ENCODE assay signal across 24 mouse cellular contexts in the genomic region with DNA sequence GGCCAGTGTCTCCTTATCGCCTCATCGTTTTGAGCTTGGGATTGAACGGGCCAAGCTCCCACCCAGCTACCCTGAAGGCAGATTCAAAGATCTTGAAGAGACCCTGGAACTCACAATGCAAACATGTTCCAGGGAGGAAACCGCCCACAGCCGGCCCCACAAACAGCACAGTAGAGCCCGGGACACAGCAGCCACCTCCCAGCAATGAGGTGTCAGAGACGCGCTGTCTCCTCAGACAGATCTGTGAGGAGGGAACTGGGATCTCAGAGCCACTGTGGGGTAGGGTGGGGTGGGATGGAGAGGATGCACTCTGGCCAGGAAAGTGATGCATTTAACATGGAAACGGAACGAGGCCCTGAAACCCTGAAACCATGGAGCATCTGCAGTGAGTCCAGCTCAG.
A peak's percentile ranks its signal among the peaks of the same experiment; 100 is the strongest.
DNase-seq lines count a peak whose midpoint lies in the region; ATAC-seq and TF ChIP-seq lines count a peak whose summit lies in the region.
"Had no signal": no experiment of that assay in that cellular context is flagged by ENCODE, and none has a peak within 500 bp of the region (broad histone marks: within the 10 kb centered on the region; RNA-seq: fewer than 3 reads in every experiment).

No protein-coding gene starts in this region.

- intact Hi-C loops in heart, postnatal 14 days (cut with DNase I) = no loop called here

- no peaks in the 10 kb centered on the region for H3K9me3 ChIP-seq in heart, embryonic 10.5 days
- no peaks in the 10 kb centered on the region for H3K9me3 ChIP-seq in lung, embryonic 16.5 days (ENCODE audit: control insufficient read depth, low read length)
- H3K9me3 ChIP-seq in limb, embryonic 12.5 days = no peaks in the 10 kb centered on the region
- H3K9me3 ChIP-seq: embryonic facial prominence, embryonic 15.5 days; forebrain, embryonic 12.5 days; liver, embryonic 15.5 days; neural tube, embryonic 13.5 days had no signal

- peak overlapping the region; percentile 68 for H3K27ac ChIP-seq in heart, embryonic 10.5 days
- H3K27ac ChIP-seq in lung, embryonic 16.5 days (ENCODE audit: low read length) = no peak overlapping the region
- peak overlapping the region; percentile 60; the same call in 1 of the 2 replicates for H3K27ac ChIP-seq in limb, embryonic 12.5 days
- H3K27ac ChIP-seq: forebrain, embryonic 12.5 days; hindbrain, postnatal 0 days; kidney, postnatal 0 days; layer of hippocampus, adult 2 months; liver, embryonic 15.5 days; neural tube, embryonic 13.5 days had no signal

- no peak for DNase-seq in heart, embryonic 10.5 days (ENCODE audit: low spot score)
- no peak for DNase-seq in heart, postnatal 14 days
- no peak for DNase-seq in lung, adult 2 months
- DNase-seq in lung, postnatal 36 days = peak; percentile 27
- DNase-seq in frontal cortex, postnatal 25 days (ENCODE audit: low spot score in 2 of 2) = no peak
- DNase-seq: adrenal gland, postnatal 10 days; cerebellum, adult 9-11 months; heart, postnatal 4 days; kidney, adult 11 months; midbrain, embryonic 14.5 days; thymus, postnatal 14 days had no signal

- WGBS in heart, embryonic 10.5 days = 61% methylated on average over 10 of the region's 10 CpGs
- WGBS in lung, embryonic 16.5 days = 23% methylated on average over 10 of the region's 10 CpGs
- 40% methylated on average over 10 of the region's 10 CpGs for WGBS in lung, adult 2 months
- 73% methylated on average over 10 of the region's 10 CpGs for WGBS in limb, embryonic 12.5 days

- TF ChIP-seq POLR2A in lung, adult 2 months (IDR thresholded peaks at IDR 0.05; ENCODE audit: borderline replicate concordance, extremely low read depth, low read depth, low read length) = no peak

- no peak overlapping the region for H3K4me2 ChIP-seq in lung, embryonic 16.5 days (ENCODE audit: low read depth, low read length)
- H3K4me2 ChIP-seq in limb, embryonic 12.5 days = no peak overlapping the region
- H3K4me2 ChIP-seq: embryonic facial prominence, embryonic 15.5 days; forebrain, embryonic 12.5 days; liver, embryonic 15.5 days; neural tube, embryonic 13.5 days had no signal

- no peaks in the 10 kb centered on the region for H3K36me3 ChIP-seq in heart, embryonic 10.5 days
- no peaks in the 10 kb centered on the region for H3K36me3 ChIP-seq in lung, embryonic 16.5 days (ENCODE audit: control insufficient read depth, insufficient read depth, low read length)
- no peaks in the 10 kb centered on the region for H3K36me3 ChIP-seq in limb, embryonic 12.5 days
- H3K36me3 ChIP-seq: embryonic facial prominence, embryonic 15.5 days; forebrain, embryonic 12.5 days; liver, embryonic 15.5 days; neural tube, embryonic 13.5 days had no signal

- ATAC-seq in lung, embryonic 16.5 days (ENCODE audit: low read depth) = peak; percentile 87
- ATAC-seq in limb, embryonic 12.5 days (ENCODE audit: insufficient number of reproducible peaks, insufficient read depth, low FRiP score, low TSS enrichment, low read depth) = no peak
- ATAC-seq in inflammation-experienced regulatory T-cells, adult 6 months = no peak
- ATAC-seq: activated CD4-positive, CD25-positive, alpha-beta regulatory T cell, adult 4 months; Patski had no signal

- H3K9ac ChIP-seq in lung, embryonic 16.5 days (ENCODE audit: low read length) = no peak overlapping the region
- no peak overlapping the region for H3K9ac ChIP-seq in limb, embryonic 12.5 days (replicated peaks)
- H3K9ac ChIP-seq: embryonic facial prominence, embryonic 15.5 days; forebrain, embryonic 12.5 days; liver, embryonic 15.5 days; neural tube, embryonic 13.5 days had no signal

- peak overlapping the region; percentile 2; the same call in 1 of the 2 replicates for H3K4me3 ChIP-seq in heart, embryonic 10.5 days
- H3K4me3 ChIP-seq in lung, embryonic 16.5 days (ENCODE audit: low read length) = no peak overlapping the region
- H3K4me3 ChIP-seq in lung, adult 2 months (replicated peaks; ENCODE audit: extremely low read depth, low read depth, low read length) = no peak overlapping the region
- H3K4me3 ChIP-seq in limb, embryonic 12.5 days (replicated peaks) = no peak overlapping the region
- H3K4me3 ChIP-seq: embryonic facial prominence, embryonic 15.5 days; forebrain, embryonic 12.5 days; layer of hippocampus, adult 2 months; liver, embryonic 15.5 days; megakaryocyte, embryonic 14.5 days; neural tube, embryonic 13.5 days had no signal

- H3K4me1 ChIP-seq in heart, embryonic 10.5 days = peaks cover 47% of the 10 kb centered on the region
- H3K4me1 ChIP-seq in lung, embryonic 16.5 days (replicated peaks; ENCODE audit: control insufficient read depth, insufficient read depth, low read length) = peaks cover 4% of the 10 kb centered on the region; the same call in 1 of the 2 replicates
- no peaks in the 10 kb centered on the region for H3K4me1 ChIP-seq in lung, adult 2 months (ENCODE audit: control insufficient read depth, insufficient read depth, low read length)
- H3K4me1 ChIP-seq in limb, embryonic 12.5 days (replicated peaks) = peaks cover 13% of the 10 kb centered on the region
- H3K4me1 ChIP-seq: liver, embryonic 15.5 days; neural tube, embryonic 13.5 days had no signal

- TF ChIP-seq CTCF in lung, adult 2 months (IDR thresholded peaks at IDR 0.05; ENCODE audit: insufficient read depth, low read length) = no peak

- H3K27me3 ChIP-seq in heart, embryonic 10.5 days (ENCODE audit: insufficient read depth, poor library complexity, severe bottlenecking) = peaks cover 11% of the 10 kb centered on the region; the same call in 1 of the 2 replicates
- H3K27me3 ChIP-seq in lung, embryonic 16.5 days (ENCODE audit: control insufficient read depth, insufficient read depth, low read depth, low read length) = peaks cover 2% of the 10 kb centered on the region; the same call in 1 of the 2 replicates
- no peaks in the 10 kb centered on the region for H3K27me3 ChIP-seq in limb, embryonic 12.5 days
- H3K27me3 ChIP-seq: embryonic facial prominence, embryonic 15.5 days; forebrain, embryonic 12.5 days; liver, embryonic 15.5 days; neural tube, embryonic 13.5 days; Patski had no signal
